Mouse (Mus musculus) forebrain, embryonic 11.5 days (tissue): Measurements from ENCODE around the gene Tnfrsf13c. TPM values are rescaled to one million over a fixed set of nuclear protein-coding genes. Genes with fewer than 3 reads are reported as not detected.

Source experiments
- ATAC-seq: fragments of 200-750 bp; cut with Nextera tagmentation; replicated peaks from 2 replicates; pipeline ENCODE4 v1.8.0; 2017; ENCODE audit warnings: moderate TSS enrichment; ENCODE audit not compliant: low FRiP score
- DNase-seq: peaks from one replicate; pipeline ENCODE4 v3.0.0-alpha.2; 2017; ENCODE audit warnings: low spot score
- H3K27ac ChIP-seq: fragments of 300-500 bp; sonication (generic); 2 replicates; pipeline ENCODE4 v1.5.1; 2014; ENCODE audit warnings: low read depth, low read length
- H3K27me3 ChIP-seq: fragments of 300-500 bp; sonication (generic); 2 replicates; pipeline ENCODE4 v1.6.1; 2014; ENCODE audit warnings: mild to moderate bottlenecking, low read length, mixed read lengths; ENCODE audit not compliant: control insufficient read depth, insufficient read depth
- H3K36me3 ChIP-seq: fragments of 300-500 bp; sonication (generic); 2 replicates; pipeline ENCODE4 v1.6.1; 2014; ENCODE audit warnings: mild to moderate bottlenecking, low read length, moderate library complexity, mixed read lengths; ENCODE audit not compliant: control insufficient read depth, insufficient read depth
- H3K4me1 ChIP-seq: fragments of 300-500 bp; sonication (generic); replicated peaks from 2 replicates; pipeline ENCODE4 v1.6.1; 2014; ENCODE audit warnings: low read length, mixed read lengths; ENCODE audit not compliant: control insufficient read depth, insufficient read depth
- H3K4me2 ChIP-seq: fragments of 300-500 bp; sonication (generic); 2 replicates; pipeline ENCODE4 v1.6.1; 2014; ENCODE audit warnings: low read depth, mild to moderate bottlenecking, low read length, moderate library complexity, mixed read lengths; ENCODE audit not compliant: severe bottlenecking
- H3K4me3 ChIP-seq: fragments of 300-500 bp; sonication (generic); 2 replicates; pipeline ENCODE4 v1.5.1; 2014; ENCODE audit warnings: low read depth, low read length
- H3K9ac ChIP-seq: fragments of 300-500 bp; sonication (generic); 2 replicates; pipeline ENCODE4 v1.6.1; 2014; ENCODE audit warnings: low read length
- H3K9me3 ChIP-seq: fragments of 300-500 bp; sonication (generic); 2 replicates; pipeline ENCODE4 v1.6.1; 2016; ENCODE audit warnings: low read length, mixed read lengths; ENCODE audit not compliant: control insufficient read depth
- WGBS: fragments of 180-500 bp; shearing (Covaris S2); extraction: QIAGEN DNeasy Blood & Tissue Kit; methylation state at CpG from one replicate; pipeline ENCODE4 v1.1.7; 2014; 5-methylcytosine and 5-hydroxymethylcytosine counted together
- polyA plus RNA-seq: library from polyadenylated mRNA; unstranded; fragments of >200 nt; fragmentation: Nextera tagmentation; extraction: Ambion mirVana; gene quantifications from 2 replicates; pipeline ENCODE4 v1.2.1, GENCODE M21; 2014

The Tnfrsf13c gene
- polyA plus RNA-seq, 1 experiment from 2014 or later, result 0.35 TPM

GRCm38 (mm10) chr15:82216142-82216827 lies 7.9 kb downstream of the Tnfrsf13c start:
- no peak overlapping the region for H3K4me2 ChIP-seq
- no peaks in the 10 kb centered on the region for H3K36me3 ChIP-seq
- peaks cover 46% of the 10 kb centered on the region for H3K27me3 ChIP-seq
- no peak for ATAC-seq
- no peak overlapping the region for H3K9ac ChIP-seq
- H3K4me1 ChIP-seq, result peaks cover 19% of the 10 kb centered on the region
- H3K27ac ChIP-seq, result no peak overlapping the region; the same call in 1 of the 2 replicates
- H3K9me3 ChIP-seq, result no peaks in the 10 kb centered on the region
- 43% methylated on average over 20 of the region's 20 CpGs for WGBS
- H3K4me3 ChIP-seq, result no peak overlapping the region
- no peak for DNase-seq

- ATAC-seq (no peak), DNase-seq (no peak)
- H3K36me3 ChIP-seq, result no peaks in the 10 kb centered on the region
- H3K4me3 ChIP-seq, result no peak overlapping the region
- H3K4me1 ChIP-seq, result peaks cover 19% of the 10 kb centered on the region
- H3K27ac ChIP-seq, result no peak overlapping the region
- WGBS, result 34% methylated on average over 11 of the region's 11 CpGs
- peaks cover 54% of the 10 kb centered on the region for H3K27me3 ChIP-seq
- no peaks in the 10 kb centered on the region for H3K9me3 ChIP-seq
- no peak overlapping the region for H3K4me2 ChIP-seq
- H3K9ac ChIP-seq, result no peak overlapping the region
Measured at GRCm38 (mm10) chr15:82215332-82216046, 8.7 kb downstream of the Tnfrsf13c start.

GRCm38 (mm10) chr15:82213222-82213621 lies 10.9 kb downstream of the Tnfrsf13c start:
- no peak overlapping the region for H3K4me3 ChIP-seq
- peaks cover 67% of the 10 kb centered on the region for H3K27me3 ChIP-seq
- 3% methylated on average over 4 of the region's 4 CpGs for WGBS

GRCm38 (mm10) chr15:82212752-82213063 lies 11.5 kb downstream of the Tnfrsf13c start, which contains the start of gene Shisa8:
Shisa8 (minus strand) TSS chr15:82212815.
- H3K9me3 ChIP-seq, result no peaks in the 10 kb centered on the region
- DNase-seq (no peak), ATAC-seq (0 out of 2 replicates have a peak, but pooled peaks have one; percentile 24)
- peaks cover 68% of the 10 kb centered on the region for H3K27me3 ChIP-seq
- peaks cover 19% of the 10 kb centered on the region for H3K4me1 ChIP-seq
- peak within 1 kb of the TSS; percentile 34 for H3K4me3 ChIP-seq
- peak within 1 kb of the TSS; percentile 47 for H3K4me2 ChIP-seq
- H3K27ac ChIP-seq, result no peak within 1 kb of the TSS
- no peak within 1 kb of the TSS; the same call in 1 of the 2 replicates for H3K9ac ChIP-seq
- WGBS, result 0% methylated on average over 24 of the region's 34 CpGs
- no peaks in the 10 kb centered on the region for H3K36me3 ChIP-seq

More at GRCm38 (mm10) chr15:82213222-82213621, 10.9 kb downstream of the Tnfrsf13c start:
- H3K27ac ChIP-seq, result no peak overlapping the region
- peaks cover 19% of the 10 kb centered on the region for H3K4me1 ChIP-seq
- no peak overlapping the region for H3K9ac ChIP-seq
- DNase-seq (no peak), ATAC-seq (no peak)
- H3K4me2 ChIP-seq, result no peak overlapping the region
- no peaks in the 10 kb centered on the region for H3K9me3 ChIP-seq
- H3K36me3 ChIP-seq, result no peaks in the 10 kb centered on the region

- Histone ChIP-seq H3K27ac (no peak overlapping the region), H3K27me3 (peaks cover 74% of the 10 kb centered on the region), H3K36me3 (no peaks in the 10 kb centered on the region), H3K9ac (no peak overlapping the region; the same call in 1 of the 2 replicates), H3K9me3 (no peaks in the 10 kb centered on the region), H3K4me1 (peaks cover 23% of the 10 kb centered on the region), H3K4me2 (peak overlapping the region; percentile 47), H3K4me3 (peak overlapping the region; percentile 34)
- ATAC-seq, result peak; percentile 19; the same call in 1 of the 2 replicates
- DNase-seq, result peak; percentile 73
- under 1% methylated on average over 98 of the region's 112 CpGs for WGBS
Measured at GRCm38 (mm10) chr15:82211911-82212751, 12.0 kb downstream of the Tnfrsf13c start.

- H3K9ac ChIP-seq, result no peak overlapping the region
- WGBS, result 3% methylated on average over 11 of the region's 11 CpGs
- no peak overlapping the region for H3K4me3 ChIP-seq
- no peak overlapping the region for H3K27ac ChIP-seq
- H3K4me1 ChIP-seq, result peaks cover 26% of the 10 kb centered on the region
- H3K4me2 ChIP-seq, result no peak overlapping the region
- no peaks in the 10 kb centered on the region for H3K9me3 ChIP-seq
- H3K36me3 ChIP-seq, result no peaks in the 10 kb centered on the region
- H3K27me3 ChIP-seq, result peaks cover 79% of the 10 kb centered on the region
- ATAC-seq, result no peak
- DNase-seq, result no peak
Measured at GRCm38 (mm10) chr15:82211281-82211680, 12.9 kb downstream of the Tnfrsf13c start.

- H3K9ac ChIP-seq, result no peak overlapping the region
- H3K27ac ChIP-seq, result no peak overlapping the region
- peaks cover 80% of the 10 kb centered on the region for H3K27me3 ChIP-seq
- H3K4me2 ChIP-seq, result no peak overlapping the region
- no peaks in the 10 kb centered on the region for H3K36me3 ChIP-seq
- ATAC-seq (no peak), DNase-seq (no peak)
- no peak overlapping the region for H3K4me3 ChIP-seq
- WGBS, result 39% methylated on average over 1 of the region's 1 CpGs
- H3K9me3 ChIP-seq, result no peaks in the 10 kb centered on the region
- H3K4me1 ChIP-seq, result peaks cover 23% of the 10 kb centered on the region
Measured at GRCm38 (mm10) chr15:82210801-82211200, 13.4 kb downstream of the Tnfrsf13c start.

- Histone ChIP-seq H3K4me2 (no peak overlapping the region), H3K4me1 (peaks cover 23% of the 10 kb centered on the region), H3K27ac (no peak overlapping the region), H3K36me3 (no peaks in the 10 kb centered on the region; the same call in 1 of the 2 replicates), H3K9me3 (no peaks in the 10 kb centered on the region), H3K4me3 (no peak overlapping the region), H3K27me3 (peaks cover 71% of the 10 kb centered on the region), H3K9ac (no peak overlapping the region)
- ATAC-seq (no peak), DNase-seq (no peak)
- 80% methylated on average over 13 of the region's 13 CpGs for WGBS
Measured at GRCm38 (mm10) chr15:82209295-82210050, 14.7 kb downstream of the Tnfrsf13c start.
